Mouse (Mus musculus): ENCODE measurements around the gene Txnl4b. TPM values are rescaled to one million over a fixed set of nuclear protein-coding genes. Genes with fewer than 3 reads are reported as not detected.
A peak's percentile ranks its signal among the peaks of the same experiment; 100 is the strongest.

Txnl4b gene
- polyA plus RNA-seq, 1 experiment, result 9.8 TPM

DNA sequence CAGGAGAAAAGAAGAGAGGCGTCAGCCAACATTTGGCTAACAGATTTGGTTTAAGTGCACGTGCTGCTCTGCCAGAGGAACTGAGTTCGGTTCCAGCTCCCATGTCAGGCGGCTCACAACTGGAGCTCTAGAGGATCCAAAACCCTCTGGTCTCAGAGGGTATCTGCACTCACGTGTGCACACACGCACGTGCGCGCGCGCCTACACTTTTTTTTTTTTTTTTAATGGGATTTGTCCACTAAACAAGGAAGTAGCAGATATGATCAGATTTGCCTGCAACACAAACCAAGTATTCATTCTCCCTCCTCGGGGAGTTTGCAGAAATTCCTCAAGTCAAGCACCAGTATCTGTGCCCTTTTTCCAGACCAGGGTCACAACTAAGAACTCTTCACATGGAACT lies 42.0 kb downstream of the Txnl4b start:
- peak in 1 of 2 experiments; percentile 22 for DNase-seq
- Histone ChIP-seq H3K4me3 (replicated peaks; ENCODE audit: insufficient read depth, low read depth, low read length) (peak overlapping the region; percentile 90), H3K27me3 (ENCODE audit: control insufficient read depth, insufficient read depth, low read length) (no peaks in the 10 kb centered on the region), H3K27ac (ENCODE audit: insufficient read depth, low read length) (no peak overlapping the region), H3K4me1 (ENCODE audit: control insufficient read depth, insufficient read depth, low read length) (peaks cover 5% of the 10 kb centered on the region; the same call in 1 of the 2 replicates)
- TF ChIP-seq CTCF (IDR thresholded peaks at IDR 0.05; ENCODE audit: borderline replicate concordance, insufficient read depth, low read depth, low read length) (no peak), POLR2A (IDR thresholded peaks at IDR 0.05; ENCODE audit: borderline replicate concordance, insufficient read depth, low read length) (no peak)
- 4% methylated on average over 12 of the region's 12 CpGs for WGBS

DNA sequence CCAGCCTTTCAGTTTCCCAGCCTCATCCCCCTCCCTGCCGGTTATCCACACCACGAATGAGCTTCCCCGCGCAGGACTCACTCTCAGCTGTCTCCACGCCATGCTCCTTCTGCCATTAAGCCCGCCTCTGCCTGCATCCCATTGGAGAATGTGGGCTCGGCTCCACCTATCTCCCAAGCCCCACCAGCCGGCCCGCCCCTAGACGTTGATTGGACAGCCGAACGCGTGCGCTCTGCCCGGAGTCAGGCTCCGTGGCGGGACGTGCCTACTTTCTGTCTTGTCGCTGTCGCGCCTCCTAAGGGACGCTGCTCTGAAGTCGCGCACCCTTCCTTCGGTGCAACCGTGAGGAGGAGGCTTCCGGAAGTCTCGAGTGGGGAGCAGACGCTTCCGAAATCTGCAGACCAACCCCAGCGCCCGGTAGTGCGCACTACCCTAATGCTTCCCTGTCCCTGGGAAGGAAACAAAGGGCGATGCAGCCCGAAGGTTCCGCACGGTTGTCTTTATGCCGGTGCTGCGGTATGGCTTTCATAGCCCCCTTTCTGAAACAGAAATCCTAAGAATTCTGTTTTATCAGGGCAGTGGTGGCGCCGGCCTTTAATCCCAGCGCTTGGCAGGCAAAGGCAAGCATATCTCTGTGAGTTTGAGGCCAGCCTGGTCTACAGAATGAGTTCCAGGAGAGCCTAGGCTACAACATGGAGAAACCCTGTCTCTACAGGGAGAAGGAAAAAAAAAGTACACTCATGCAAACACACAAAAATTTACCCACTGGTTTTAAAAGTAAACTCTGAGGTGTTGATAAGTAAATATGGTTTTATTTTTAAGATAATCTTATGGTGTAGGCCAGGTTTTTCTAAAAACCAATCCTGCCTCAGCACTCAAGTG lies 42.8 kb downstream of the Txnl4b start, which contains the start of gene Dhodh:
TSS of gene Dhodh (minus strand) at position 403 of the 882 bp plus-strand sequence.
- peak; percentile 98 to 99 for DNase-seq
- TF ChIP-seq CTCF (IDR thresholded peaks at IDR 0.05; ENCODE audit: borderline replicate concordance, insufficient read depth, low read depth, low read length) (no peak), POLR2A (IDR thresholded peaks at IDR 0.05; ENCODE audit: borderline replicate concordance, insufficient read depth, low read length) (peak; percentile 89)
- Histone ChIP-seq H3K4me1 (ENCODE audit: control insufficient read depth, insufficient read depth, low read length) (peaks cover 5% of the 10 kb centered on the region; the same call in 1 of the 2 replicates), H3K27ac (ENCODE audit: insufficient read depth, low read length) (peak within 1 kb of the TSS; percentile 72), H3K27me3 (ENCODE audit: control insufficient read depth, insufficient read depth, low read length) (no peaks in the 10 kb centered on the region), H3K4me3 (replicated peaks; ENCODE audit: insufficient read depth, low read depth, low read length) (peak within 1 kb of the TSS; percentile 90)
- WGBS, result under 1% methylated on average over 42 of the region's 42 CpGs

DNA sequence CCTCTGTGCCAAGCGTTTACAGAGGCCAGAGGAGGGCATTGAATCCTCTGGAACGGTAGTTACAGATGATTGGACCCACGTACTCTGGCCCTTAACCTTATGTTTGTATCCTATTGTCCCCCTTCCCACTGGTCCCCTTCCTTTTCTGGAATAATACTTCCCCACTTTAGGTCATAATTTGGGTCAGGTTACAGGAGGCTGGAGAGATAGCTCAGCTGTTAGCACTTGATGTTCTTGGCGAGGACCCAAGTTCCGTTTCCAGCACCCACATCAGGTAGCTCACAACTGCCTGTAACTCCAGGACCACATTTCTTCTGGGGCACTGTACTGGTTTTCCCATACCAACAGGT lies 43.4 kb downstream of the Txnl4b start:
- WGBS, result 10% methylated on average over 5 of the region's 5 CpGs
- no peak for TF ChIP-seq CTCF (IDR thresholded peaks at IDR 0.05; ENCODE audit: borderline replicate concordance, insufficient read depth, low read depth, low read length)
- TF ChIP-seq POLR2A (IDR thresholded peaks at IDR 0.05; ENCODE audit: borderline replicate concordance, insufficient read depth, low read length), result no peak
- no peaks in the 10 kb centered on the region for H3K27me3 ChIP-seq (ENCODE audit: control insufficient read depth, insufficient read depth, low read length)
- H3K27ac ChIP-seq (ENCODE audit: insufficient read depth, low read length), result 0 out of 2 replicates have a peak overlapping the region, but pooled peaks have one; percentile 13
- peaks cover 5% of the 10 kb centered on the region; the same call in 1 of the 2 replicates for H3K4me1 ChIP-seq (ENCODE audit: control insufficient read depth, insufficient read depth, low read length)
- peak; percentile 20 to 35 for DNase-seq
- peak overlapping the region; percentile 90 for H3K4me3 ChIP-seq (replicated peaks; ENCODE audit: insufficient read depth, low read depth, low read length)

DNA sequence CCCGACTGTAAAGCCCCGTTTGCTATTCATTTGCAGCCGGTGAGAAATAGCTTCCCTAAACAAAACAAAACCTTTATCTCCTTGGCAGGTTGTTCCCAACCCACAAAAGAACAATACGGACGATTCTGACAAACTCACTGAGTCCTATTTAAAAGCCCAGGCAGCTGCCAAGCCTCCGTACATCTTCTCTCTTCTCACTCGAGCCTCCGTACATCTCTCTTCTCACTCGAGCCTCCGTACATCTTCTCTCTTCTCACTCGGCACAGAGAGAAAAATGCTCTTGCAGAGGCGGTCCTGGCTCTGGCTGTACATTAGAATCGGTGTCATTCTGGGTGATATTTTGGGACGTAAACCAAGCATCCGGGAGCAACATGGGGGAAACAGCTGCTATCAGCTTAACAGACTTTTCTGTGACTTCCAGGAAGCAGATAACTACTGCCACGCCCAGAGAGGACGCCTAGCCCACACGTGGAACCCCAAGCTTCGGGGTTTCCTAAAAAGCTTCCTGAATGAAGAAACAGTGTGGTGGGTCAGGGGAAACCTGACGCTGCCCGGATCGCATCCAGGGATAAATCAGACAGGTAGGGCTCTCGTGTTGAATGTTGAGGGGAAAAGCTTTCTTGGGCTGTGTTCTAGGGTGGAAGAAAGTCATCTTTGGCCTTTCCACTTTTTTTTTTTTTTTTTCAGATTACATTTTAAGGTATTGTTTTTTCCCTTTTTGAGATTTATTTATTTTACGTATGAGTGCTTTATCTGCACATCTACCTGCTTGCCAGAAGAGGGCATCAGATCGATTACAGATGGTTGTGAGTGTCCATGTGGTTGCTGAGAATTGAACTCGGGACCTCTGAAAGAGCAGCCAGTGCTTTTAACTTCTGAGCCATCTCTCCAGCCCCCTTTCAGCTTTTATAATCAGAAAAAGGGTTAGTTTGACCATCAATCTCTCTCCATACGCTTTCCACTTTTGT lies 48.8 kb downstream of the Txnl4b start, which contains the start of gene Pkd1l3:
TSS of gene Pkd1l3 (plus strand) at position 275 of the 968 bp plus-strand sequence.
- Histone ChIP-seq H3K4me3 (replicated peaks; ENCODE audit: insufficient read depth, low read depth, low read length) (no peak within 1 kb of the TSS), H3K27me3 (ENCODE audit: control insufficient read depth, insufficient read depth, low read length) (no peaks in the 10 kb centered on the region), H3K27ac (ENCODE audit: insufficient read depth, low read length) (no peak within 1 kb of the TSS), H3K4me1 (ENCODE audit: control insufficient read depth, insufficient read depth, low read length) (no peaks in the 10 kb centered on the region)
- no peak for DNase-seq
- TF ChIP-seq CTCF (IDR thresholded peaks at IDR 0.05; ENCODE audit: borderline replicate concordance, insufficient read depth, low read depth, low read length), result no peak
- no peak for TF ChIP-seq POLR2A (IDR thresholded peaks at IDR 0.05; ENCODE audit: borderline replicate concordance, insufficient read depth, low read length)
- 60% methylated on average over 27 of the region's 27 CpGs for WGBS

DNA sequence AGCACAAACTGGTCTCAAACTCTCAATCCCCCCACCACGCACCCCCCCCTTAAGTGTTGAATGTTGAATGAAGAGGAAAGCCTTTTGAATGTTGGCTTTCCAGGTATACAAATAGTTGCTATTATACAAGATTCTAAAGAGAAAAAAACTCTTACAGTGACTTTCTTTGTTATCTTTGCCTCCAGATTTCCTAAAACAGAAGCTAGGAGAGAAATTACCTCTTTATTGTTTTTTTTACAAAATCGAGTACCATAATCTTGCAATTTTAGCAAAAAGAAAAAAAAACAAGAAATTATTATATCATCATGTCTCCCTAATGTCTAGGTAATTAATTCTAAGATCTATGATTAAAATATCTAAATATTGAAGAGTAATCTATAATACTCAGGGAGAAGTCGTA lies 49.9 kb downstream of the Txnl4b start:
- Histone ChIP-seq H3K4me1 (ENCODE audit: control insufficient read depth, insufficient read depth, low read length) (no peaks in the 10 kb centered on the region), H3K4me3 (replicated peaks; ENCODE audit: insufficient read depth, low read depth, low read length) (no peak overlapping the region), H3K27me3 (ENCODE audit: control insufficient read depth, insufficient read depth, low read length) (no peaks in the 10 kb centered on the region), H3K27ac (ENCODE audit: insufficient read depth, low read length) (no peak overlapping the region)
- WGBS, result 81% methylated on average over 3 of the region's 3 CpGs
- DNase-seq, result no peak
- TF ChIP-seq POLR2A (IDR thresholded peaks at IDR 0.05; ENCODE audit: borderline replicate concordance, insufficient read depth, low read length) (no peak), CTCF (IDR thresholded peaks at IDR 0.05; ENCODE audit: borderline replicate concordance, insufficient read depth, low read depth, low read length) (no peak)

Other genes with a start within 250 kb of the Txnl4b start
- gene Pmfbp1, start 71.9 kb upstream of the Txnl4b start, polyA plus RNA-seq (2012; rRNA removed), result 0.36 and 0.80 TPM in 2 replicates
- 23.8 and 25.3 TPM in 2 replicates for gene Dhx38, start within 50 bp of the Txnl4b start, polyA plus RNA-seq (2012; rRNA removed)
- 0.38 and 0.44 TPM in 2 replicates for gene Hp, start 13.3 kb downstream of the Txnl4b start, polyA plus RNA-seq (2012; rRNA removed)
- 29.4 and 31.6 TPM in 2 replicates for gene Dhodh, start 42.8 kb downstream of the Txnl4b start, polyA plus RNA-seq (2012; rRNA removed)
- 0.08 TPM in 1 of 2 replicates, not detected in the other for gene Pkd1l3, start 48.6 kb downstream of the Txnl4b start, polyA plus RNA-seq (2012; rRNA removed)
- 88.2 and 90.7 TPM in 2 replicates for gene Ist1, start 127.4 kb downstream of the Txnl4b start, polyA plus RNA-seq (2012; rRNA removed)
- gene Zfp821, start 139.7 kb downstream of the Txnl4b start, polyA plus RNA-seq (2012; rRNA removed), result 30.9 and 32.0 TPM in 2 replicates
- gene Atxn1l, start 171.8 kb downstream of the Txnl4b start, polyA plus RNA-seq (2012; rRNA removed), result 14.6 and 16.0 TPM in 2 replicates
- gene Ap1g1, start 212.7 kb downstream of the Txnl4b start, polyA plus RNA-seq (2012; rRNA removed), result 74.4 and 80.0 TPM in 2 replicates

Measured in cerebellum, adult 2 months (tissue).